Mouse (Mus musculus): ENCODE measurements around the gene A4galt. TPM values are rescaled to one million over a fixed set of nuclear protein-coding genes. Genes with fewer than 3 reads are reported as not detected.
A peak's percentile ranks its signal among the peaks of the same experiment; 100 is the strongest.

Gene A4galt
- total RNA-seq (2014; rRNA removed) (7.9 and 8.6 TPM in 2 replicates), polyA plus RNA-seq (2015; fragmentation: Nextera tagmentation; extraction: Ambion mirVana) (5.1 and 5.6 TPM in 2 replicates)

GRCm38 (mm10) chr15:83251176-83252004 is at the start of gene A4galt:
TSS of gene A4galt (minus strand) at chr15:83251774.
- no peaks in the 10 kb centered on the region for H3K4me1 ChIP-seq (ENCODE audit: insufficient read depth, low read length)
- no peaks in the 10 kb centered on the region for H3K36me3 ChIP-seq (ENCODE audit: insufficient read depth, low read length)
- TF ChIP-seq CTCF (IDR thresholded peaks at IDR 0.05) = no peak
- WGBS = 2% methylated on average over 51 of the region's 66 CpGs
- no peak within 1 kb of the TSS for H3K27ac ChIP-seq (ENCODE audit: low read depth, low read length)
- no peak for ATAC-seq (ENCODE audit: low FRiP score)
- DNase-seq (ENCODE audit: low spot score) = no peak
- peaks cover 27% of the 10 kb centered on the region for H3K27me3 ChIP-seq (ENCODE audit: insufficient read depth, low read length)
- peak within 1 kb of the TSS; percentile 79 for H3K4me2 ChIP-seq (ENCODE audit: low read depth, low read length, poor library complexity, severe bottlenecking)
- peak within 1 kb of the TSS; percentile 46 for H3K4me3 ChIP-seq (ENCODE audit: low read depth, low read length)
- no peaks in the 10 kb centered on the region for H3K9me3 ChIP-seq (ENCODE audit: low read length)
- H3K9ac ChIP-seq (replicated peaks; ENCODE audit: low read length, poor library complexity, severe bottlenecking) = peak within 1 kb of the TSS; percentile 26

- no peak for TF ChIP-seq CTCF (IDR thresholded peaks at IDR 0.05)
- H3K4me3 ChIP-seq (ENCODE audit: low read depth, low read length) = no peak overlapping the region
- ATAC-seq (ENCODE audit: low FRiP score) = no peak
- DNase-seq (ENCODE audit: low spot score) = no peak
- no peak overlapping the region for H3K9ac ChIP-seq (replicated peaks; ENCODE audit: low read length, poor library complexity, severe bottlenecking)
- WGBS = 60% methylated on average over 10 of the region's 10 CpGs
- no peak overlapping the region for H3K4me2 ChIP-seq (ENCODE audit: low read depth, low read length, poor library complexity, severe bottlenecking)
- no peaks in the 10 kb centered on the region for H3K4me1 ChIP-seq (ENCODE audit: insufficient read depth, low read length)
- no peaks in the 10 kb centered on the region for H3K9me3 ChIP-seq (ENCODE audit: low read length)
- H3K27ac ChIP-seq (ENCODE audit: low read depth, low read length) = no peak overlapping the region
- H3K27me3 ChIP-seq (ENCODE audit: insufficient read depth, low read length) = no peaks in the 10 kb centered on the region
- H3K36me3 ChIP-seq (ENCODE audit: insufficient read depth, low read length) = peaks cover 14% of the 10 kb centered on the region
Observed at GRCm38 (mm10) chr15:83299916-83300582, 48.5 kb upstream of the A4galt start.

- DNase-seq (ENCODE audit: low spot score) (no peak), ATAC-seq (ENCODE audit: low FRiP score) (no peak)
- Histone ChIP-seq H3K4me3 (ENCODE audit: low read depth, low read length) (no peak overlapping the region), H3K4me1 (ENCODE audit: insufficient read depth, low read length) (no peaks in the 10 kb centered on the region), H3K36me3 (ENCODE audit: insufficient read depth, low read length) (peaks cover 14% of the 10 kb centered on the region), H3K4me2 (ENCODE audit: low read depth, low read length, poor library complexity, severe bottlenecking) (no peak overlapping the region), H3K27me3 (ENCODE audit: insufficient read depth, low read length) (no peaks in the 10 kb centered on the region), H3K9me3 (ENCODE audit: low read length) (no peaks in the 10 kb centered on the region), H3K27ac (ENCODE audit: low read depth, low read length) (no peak overlapping the region), H3K9ac (replicated peaks; ENCODE audit: low read length, poor library complexity, severe bottlenecking) (no peak overlapping the region)
- WGBS = 94% methylated on average over 7 of the region's 7 CpGs
- TF ChIP-seq CTCF (IDR thresholded peaks at IDR 0.05) = no peak
Observed at GRCm38 (mm10) chr15:83299450-83299849, 47.9 kb upstream of the A4galt start.

GRCm38 (mm10) chr15:83298810-83299209 is 47.2 kb upstream of the A4galt start:
- ATAC-seq (ENCODE audit: low FRiP score) (no peak), DNase-seq (ENCODE audit: low spot score) (no peak)
- Histone ChIP-seq H3K27ac (ENCODE audit: low read depth, low read length) (no peak overlapping the region), H3K9ac (replicated peaks; ENCODE audit: low read length, poor library complexity, severe bottlenecking) (no peak overlapping the region), H3K4me2 (ENCODE audit: low read depth, low read length, poor library complexity, severe bottlenecking) (no peak overlapping the region), H3K4me3 (ENCODE audit: low read depth, low read length) (no peak overlapping the region), H3K36me3 (ENCODE audit: insufficient read depth, low read length) (peaks cover 14% of the 10 kb centered on the region), H3K9me3 (ENCODE audit: low read length) (no peaks in the 10 kb centered on the region), H3K27me3 (ENCODE audit: insufficient read depth, low read length) (no peaks in the 10 kb centered on the region), H3K4me1 (ENCODE audit: insufficient read depth, low read length) (no peaks in the 10 kb centered on the region)
- TF ChIP-seq CTCF (IDR thresholded peaks at IDR 0.05) = peak; percentile 54
- WGBS = 87% methylated on average over 2 of the region's 2 CpGs

GRCm38 (mm10) chr15:83298313-83298712 is 46.7 kb upstream of the A4galt start:
- Histone ChIP-seq H3K27ac (ENCODE audit: low read depth, low read length) (no peak overlapping the region), H3K36me3 (ENCODE audit: insufficient read depth, low read length) (peaks cover 14% of the 10 kb centered on the region), H3K9ac (replicated peaks; ENCODE audit: low read length, poor library complexity, severe bottlenecking) (no peak overlapping the region), H3K4me2 (ENCODE audit: low read depth, low read length, poor library complexity, severe bottlenecking) (no peak overlapping the region), H3K27me3 (ENCODE audit: insufficient read depth, low read length) (no peaks in the 10 kb centered on the region), H3K4me3 (ENCODE audit: low read depth, low read length) (no peak overlapping the region), H3K4me1 (ENCODE audit: insufficient read depth, low read length) (no peaks in the 10 kb centered on the region), H3K9me3 (ENCODE audit: low read length) (no peaks in the 10 kb centered on the region)
- TF ChIP-seq CTCF (IDR thresholded peaks at IDR 0.05) = peak; percentile 23
- 82% methylated on average over 8 of the region's 8 CpGs for WGBS
- DNase-seq (ENCODE audit: low spot score) = no peak
- ATAC-seq (ENCODE audit: low FRiP score) = no peak

Measured in midbrain, postnatal 0 days (tissue).